In genomic region chr5:99026343-99026742, GRCm38 (mm10) we compare ENCODE assay signal across 20 mouse cellular contexts. TPM values are rescaled to one million over a fixed set of nuclear protein-coding genes. Genes with fewer than 3 reads are reported as not detected.
DNase-seq lines count a peak whose midpoint lies in the region; ATAC-seq and TF ChIP-seq lines count a peak whose summit lies in the region.
"Had no signal": no experiment of that assay in that cellular context is flagged by ENCODE, and none has a peak within 500 bp of the region (broad histone marks: within the 10 kb centered on the region; RNA-seq: fewer than 3 reads in every experiment).

No protein-coding gene starts in this region.

- peak; percentile 49 for DNase-seq in intestine, embryonic 14.5 days (ENCODE audit: low spot score)
- no peak for DNase-seq in liver, postnatal 0 days
- no peak for DNase-seq in liver
- DNase-seq in brain, embryonic 14.5 days (ENCODE audit: low read depth), result no peak
- no peak for DNase-seq in frontal cortex, postnatal 36 days (ENCODE audit: low spot score in 2 of 2)
- DNase-seq: adrenal gland, postnatal 10 days; cerebellum, adult 9-10 months; gastrocnemius, postnatal 36 days; kidney, adult 18-20 months; layer of hippocampus, postnatal 36 days; lung, postnatal 14 days; thymus, adult 2 months; thymus, postnatal 4 days had no signal

- H3K4me2 ChIP-seq in intestine, embryonic 14.5 days (ENCODE audit: low read length), result no peak overlapping the region
- H3K4me2 ChIP-seq in intestine, embryonic 16.5 days (ENCODE audit: low read depth, low read length), result no peak overlapping the region
- no peak overlapping the region for H3K4me2 ChIP-seq in liver, postnatal 0 days (ENCODE audit: low read depth, low read length)
- H3K4me2 ChIP-seq: embryonic facial prominence, embryonic 15.5 days; forebrain, embryonic 15.5 days; midbrain, embryonic 12.5 days had no signal

- H3K27ac ChIP-seq in intestine, embryonic 14.5 days (ENCODE audit: low read depth), result no peak overlapping the region
- H3K27ac ChIP-seq in intestine, embryonic 16.5 days (ENCODE audit: low read length), result no peak overlapping the region
- no peak overlapping the region for H3K27ac ChIP-seq in liver, postnatal 0 days (ENCODE audit: low read depth)
- H3K27ac ChIP-seq: embryonic facial prominence, embryonic 15.5 days; forebrain, embryonic 15.5 days; hindbrain, embryonic 10.5 days; midbrain, embryonic 12.5 days had no signal

- no peak for TF ChIP-seq EP300 in liver, postnatal 0 days (IDR thresholded peaks at IDR 0.05; ENCODE audit: low read depth)

- no peaks in the 10 kb centered on the region for H3K4me1 ChIP-seq in intestine, embryonic 14.5 days (replicated peaks; ENCODE audit: control insufficient read depth, insufficient read depth, low read length)
- no peaks in the 10 kb centered on the region for H3K4me1 ChIP-seq in intestine, embryonic 16.5 days (ENCODE audit: control insufficient read depth, insufficient read depth, low read length)
- no peaks in the 10 kb centered on the region for H3K4me1 ChIP-seq in liver, postnatal 0 days (ENCODE audit: insufficient read depth)
- H3K4me1 ChIP-seq in E14TG2a.4 (replicated peaks; ENCODE audit: low read depth, low read length), result no peaks in the 10 kb centered on the region; the same call in 1 of the 2 replicates
- H3K4me1 ChIP-seq: embryonic facial prominence, embryonic 15.5 days; forebrain, embryonic 15.5 days; hindbrain, embryonic 10.5 days; midbrain, embryonic 12.5 days had no signal

- no peak for ATAC-seq in intestine, embryonic 14.5 days (replicated peaks; ENCODE audit: low FRiP score, low TSS enrichment, low read depth)
- ATAC-seq in intestine, embryonic 16.5 days, result no peak
- ATAC-seq in liver, postnatal 0 days, result no peak
- ATAC-seq: forebrain, embryonic 15.5 days; hindbrain, embryonic 16.5 days had no signal

- no peak overlapping the region for H3K9ac ChIP-seq in intestine, embryonic 14.5 days (ENCODE audit: low read length)
- H3K9ac ChIP-seq in intestine, embryonic 16.5 days (ENCODE audit: low read depth, low read length), result no peak overlapping the region
- H3K9ac ChIP-seq in liver, postnatal 0 days (replicated peaks), result no peak overlapping the region
- H3K9ac ChIP-seq: embryonic facial prominence, embryonic 15.5 days; forebrain, embryonic 15.5 days; midbrain, embryonic 12.5 days had no signal

- H3K9me3 ChIP-seq in intestine, embryonic 14.5 days (ENCODE audit: control insufficient read depth, low read length), result no peaks in the 10 kb centered on the region
- H3K9me3 ChIP-seq in intestine, embryonic 16.5 days (ENCODE audit: control insufficient read depth, low read length), result no peaks in the 10 kb centered on the region
- H3K9me3 ChIP-seq in liver, postnatal 0 days (ENCODE audit: low read length), result no peaks in the 10 kb centered on the region
- peaks cover 4% of the 10 kb centered on the region; the same call in 1 of the 2 replicates for H3K9me3 ChIP-seq in E14TG2a.4 (ENCODE audit: low read length)
- H3K9me3 ChIP-seq: embryonic facial prominence, embryonic 15.5 days; forebrain, embryonic 15.5 days had no signal

- H3K4me3 ChIP-seq in intestine, embryonic 14.5 days (ENCODE audit: low read depth, low read length), result no peak overlapping the region
- H3K4me3 ChIP-seq in intestine, embryonic 16.5 days (ENCODE audit: low read length), result no peak overlapping the region
- no peak overlapping the region for H3K4me3 ChIP-seq in liver, postnatal 0 days (ENCODE audit: low read depth, low read length)
- no peak overlapping the region for H3K4me3 ChIP-seq in E14TG2a.4 (replicated peaks; ENCODE audit: low read length)
- H3K4me3 ChIP-seq: embryonic facial prominence, embryonic 15.5 days; forebrain, embryonic 15.5 days; hindbrain, embryonic 10.5 days; midbrain, embryonic 12.5 days had no signal

- TF ChIP-seq CTCF in liver, postnatal 0 days (IDR thresholded peaks at IDR 0.05; ENCODE audit: low read depth), result 0 out of 2 replicates have a peak, but pooled peaks have one; percentile 3
- peak; percentile 78 for TF ChIP-seq CTCF in E14TG2a.4 (conservative IDR thresholded peaks at IDR 0.05; ENCODE audit: low read length)
- peak; percentile 33; the same call in 1 of the 2 replicates for TF ChIP-seq CTCF in brain, embryonic 14.5 days (IDR thresholded peaks at IDR 0.05; ENCODE audit: borderline replicate concordance, extremely low read depth, insufficient read depth, insufficient read length)

- no peaks in the 10 kb centered on the region for H3K36me3 ChIP-seq in intestine, embryonic 14.5 days (ENCODE audit: control insufficient read depth, insufficient read depth, low read length)
- peaks cover 2% of the 10 kb centered on the region; the same call in 1 of the 2 replicates for H3K36me3 ChIP-seq in intestine, embryonic 16.5 days (ENCODE audit: control insufficient read depth, insufficient read depth, low read length)
- H3K36me3 ChIP-seq in liver, postnatal 0 days (replicated peaks; ENCODE audit: insufficient read depth, low read length), result no peaks in the 10 kb centered on the region
- no peaks in the 10 kb centered on the region for H3K36me3 ChIP-seq in E14TG2a.4 (ENCODE audit: insufficient read depth, low read length)
- H3K36me3 ChIP-seq: embryonic facial prominence, embryonic 15.5 days; forebrain, embryonic 15.5 days; hindbrain, embryonic 10.5 days; midbrain, embryonic 12.5 days had no signal

- no peak for TF ChIP-seq POLR2A in brain, embryonic 14.5 days (IDR thresholded peaks at IDR 0.05; ENCODE audit: borderline replicate concordance, extremely low read depth, insufficient read depth, insufficient read length, poor library complexity, severe bottlenecking)

- H3K27me3 ChIP-seq in intestine, embryonic 14.5 days (replicated peaks; ENCODE audit: control insufficient read depth, insufficient read depth, low read length), result no peaks in the 10 kb centered on the region
- no peaks in the 10 kb centered on the region for H3K27me3 ChIP-seq in intestine, embryonic 16.5 days (replicated peaks; ENCODE audit: control insufficient read depth, insufficient read depth, low read length)
- H3K27me3 ChIP-seq in liver, postnatal 0 days (ENCODE audit: insufficient read depth, low read length), result no peaks in the 10 kb centered on the region
- H3K27me3 ChIP-seq in E14TG2a.4 (ENCODE audit: insufficient read depth, low read length), result peaks cover 3% of the 10 kb centered on the region; the same call in 1 of the 2 replicates
- H3K27me3 ChIP-seq: embryonic facial prominence, embryonic 15.5 days; forebrain, embryonic 15.5 days; midbrain, embryonic 12.5 days had no signal

- WGBS in intestine, embryonic 14.5 days, result 64% methylated on average over 3 of the region's 3 CpGs
- WGBS in intestine, embryonic 16.5 days, result 66% methylated on average over 3 of the region's 3 CpGs
- WGBS in liver, postnatal 0 days (ENCODE audit: insufficient replicate concordance), result 54% methylated on average over 3 of the region's 3 CpGs

RNA-seq across cellular contexts. Expression of gene Prkg2, which starts 10.8 kb away (rescaled TPM):
- polyA plus RNA-seq in intestine, embryonic 14.5 days (2014; fragmentation: Nextera tagmentation; extraction: Ambion mirVana), result 17.4 and 17.9 TPM in 2 replicates
- 24.1 and 46.9 TPM in 2 replicates for polyA plus RNA-seq in intestine, embryonic 16.5 days (2015; fragmentation: Nextera tagmentation; extraction: Ambion mirVana)
- polyA plus RNA-seq in liver, postnatal 0 days (2015; fragmentation: Nextera tagmentation; extraction: Ambion mirVana), result 0.05 TPM in 1 of 2 replicates, not detected in the other
- polyA plus RNA-seq in brain, embryonic 14.5 days (2012; rRNA removed), result 0.74 and 1.1 TPM in 2 replicates

Comparison
In these comparisons a context has a peak if more than half of its experiments do, and no peak if none do; other contexts are left out.
1. CTCF ChIP-seq: peak in every context shown above with its lines; median percentile 78 in E14TG2a.4; 33 in brain, embryonic 14.5 days; 3 in liver, postnatal 0 days.